In the genomic region with DNA sequence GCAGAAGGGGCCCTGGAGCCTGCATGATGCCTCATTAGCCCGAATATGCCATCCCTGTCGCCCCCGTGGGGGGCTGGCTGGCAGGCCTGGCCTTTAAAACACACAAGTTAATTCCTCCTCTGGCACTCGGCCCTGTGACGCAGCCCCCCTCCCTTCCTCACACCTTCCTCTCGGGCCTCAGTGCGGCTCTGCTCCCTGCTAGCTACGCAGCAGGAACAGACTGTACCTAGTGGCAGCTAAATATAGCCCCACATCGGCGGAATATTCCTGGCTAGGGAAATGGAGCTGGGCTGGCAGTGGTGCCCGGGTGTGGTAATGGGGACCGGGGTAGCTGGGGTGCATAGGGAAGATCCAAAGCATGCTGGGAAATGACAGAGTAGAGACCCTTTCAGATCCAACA, we compare ENCODE assay signal across 8 mouse cellular contexts.
DNase-seq lines count a peak whose midpoint lies in the region; ATAC-seq lines count a peak whose summit lies in the region.
"Had no signal": no experiment of that assay in that cellular context is flagged by ENCODE, and none has a peak within 500 bp of the region (broad histone marks: within the 10 kb centered on the region; RNA-seq: fewer than 3 reads in every experiment).

No protein-coding gene starts in this region.

- H3K4me1 ChIP-seq in midbrain, embryonic 13.5 days (replicated peaks), result peaks cover 43% of the 10 kb centered on the region
- H3K4me1 ChIP-seq in midbrain, embryonic 10.5 days, result peaks cover 31% of the 10 kb centered on the region

- no peak overlapping the region for H3K9ac ChIP-seq in midbrain, embryonic 13.5 days (replicated peaks)
- H3K9ac ChIP-seq: heart, embryonic 13.5 days had no signal

- H3K36me3 ChIP-seq in midbrain, embryonic 13.5 days, result no peaks in the 10 kb centered on the region
- peaks cover 4% of the 10 kb centered on the region; the same call in 1 of the 2 replicates for H3K36me3 ChIP-seq in midbrain, embryonic 10.5 days
- H3K36me3 ChIP-seq: heart, embryonic 13.5 days had no signal

- intact Hi-C loops in heart, postnatal 25 days (cut with DNase I), result no loop called here

- no peak overlapping the region for H3K4me3 ChIP-seq in midbrain, embryonic 13.5 days (replicated peaks)
- no peak overlapping the region for H3K4me3 ChIP-seq in midbrain, embryonic 10.5 days
- H3K4me3 ChIP-seq: heart, embryonic 13.5 days had no signal

- 0 out of 2 replicates have a peak overlapping the region, but pooled peaks have one; percentile 36 for H3K27ac ChIP-seq in midbrain, embryonic 13.5 days
- H3K27ac ChIP-seq in midbrain, embryonic 10.5 days (replicated peaks), result no peak overlapping the region
- H3K27ac ChIP-seq: heart, embryonic 13.5 days had no signal

- no peak overlapping the region for H3K4me2 ChIP-seq in midbrain, embryonic 13.5 days (replicated peaks)
- H3K4me2 ChIP-seq: heart, embryonic 13.5 days had no signal

- H3K27me3 ChIP-seq in midbrain, embryonic 13.5 days, result 0 out of 2 replicates have a peak, but pooled peaks cover 4% of the 10 kb centered on the region
- peaks cover 32% of the 10 kb centered on the region for H3K27me3 ChIP-seq in midbrain, embryonic 10.5 days (ENCODE audit: low read depth, poor library complexity, severe bottlenecking)

- 54% methylated on average over 12 of the region's 12 CpGs for WGBS in midbrain, embryonic 13.5 days
- 54% methylated on average over 12 of the region's 12 CpGs for WGBS in midbrain, embryonic 10.5 days

- H3K9me3 ChIP-seq in midbrain, embryonic 13.5 days, result no peaks in the 10 kb centered on the region
- H3K9me3 ChIP-seq in midbrain, embryonic 10.5 days (replicated peaks), result no peaks in the 10 kb centered on the region
- H3K9me3 ChIP-seq: heart, embryonic 13.5 days had no signal

- DNase-seq in midbrain, embryonic 10.5 days (ENCODE audit: low spot score), result no peak
- DNase-seq in frontal cortex, postnatal 14 days (ENCODE audit: low spot score in 2 of 2), result peak; percentile 33 to 46
- peak; percentile 39 for DNase-seq in heart, postnatal 25 days (ENCODE audit: low spot score)
- peak; percentile 75 to 81 for DNase-seq in right cerebral cortex, postnatal 36 days (ENCODE audit: low spot score in 2 of 2)
- no peak for DNase-seq in testis, postnatal 10 days (ENCODE audit: low spot score)
- no peak for DNase-seq in testis, postnatal 14 days (ENCODE audit: low spot score)

- ATAC-seq in midbrain, embryonic 13.5 days, result no peak; the same call in 1 of the 2 replicates

Comparison
In these comparisons a context has a peak if more than half of its experiments do, and no peak if none do; other contexts are left out.
1. DNase-seq: peak in frontal cortex, postnatal 14 days (2 of 2), heart, postnatal 25 days (single experiment) and right cerebral cortex, postnatal 36 days (2 of 2); none in midbrain, embryonic 10.5 days (single experiment), testis, postnatal 10 days (single experiment) and testis, postnatal 14 days (single experiment).